Mouse (Mus musculus) stomach, embryonic 16.5 days (tissue): ENCODE measurements at regions not wholly inside any gene's neighbourhood (a gene's known extent, or its start where the extent isn't known, plus 50 kb on each side); places are given as distances from the start of the nearest gene placed in this dataset.

Experiments used
- ATAC-seq: fragments of 200-750 bp; cut with Nextera tagmentation; 2 replicates; pipeline ENCODE4 v1.8.0; 2017; ENCODE audit warnings: moderate number of reproducible peaks, moderate TSS enrichment; ENCODE audit not compliant: insufficient read depth, low FRiP score
- H3K27ac ChIP-seq: fragments of 300-500 bp; sonication (generic); 2 replicates; pipeline ENCODE4 v1.5.1; 2014; ENCODE audit warnings: low read length
- H3K27me3 ChIP-seq: fragments of 300-500 bp; sonication (generic); 2 replicates; pipeline ENCODE4 v1.6.1; 2014; ENCODE audit warnings: low read length, control low read depth, mixed read lengths; ENCODE audit not compliant: control insufficient read depth, insufficient read depth
- H3K36me3 ChIP-seq: fragments of 300-500 bp; sonication (generic); 2 replicates; pipeline ENCODE4 v1.6.1; 2014; ENCODE audit warnings: low read length; ENCODE audit not compliant: control insufficient read depth, insufficient read depth
- H3K4me1 ChIP-seq: fragments of 300-500 bp; sonication (generic); 2 replicates; pipeline ENCODE4 v1.6.1; 2014; ENCODE audit warnings: low read length, control low read depth, mixed read lengths; ENCODE audit not compliant: control insufficient read depth, insufficient read depth
- H3K4me2 ChIP-seq: fragments of 300-500 bp; sonication (generic); 2 replicates; pipeline ENCODE4 v1.6.1; 2014; ENCODE audit warnings: low read depth, low read length, mixed read lengths
- H3K4me3 ChIP-seq: fragments of 300-500 bp; sonication (generic); replicated peaks from 2 replicates; pipeline ENCODE4 v1.5.1; 2014; ENCODE audit warnings: mild to moderate bottlenecking, low read length
- H3K9ac ChIP-seq: fragments of 300-500 bp; sonication (generic); 2 replicates; pipeline ENCODE4 v1.6.1; 2014; ENCODE audit warnings: low read length
- H3K9me3 ChIP-seq: fragments of 300-500 bp; sonication (generic); replicated peaks from 2 replicates; pipeline ENCODE4 v1.6.1; 2016; ENCODE audit warnings: low read length, control low read depth; ENCODE audit not compliant: control insufficient read depth
- WGBS: fragments of 180-500 bp; shearing (Covaris S2); extraction: QIAGEN DNeasy Blood & Tissue Kit; methylation state at CpG from one replicate; pipeline ENCODE4 v1.1.7; 2014; 5-methylcytosine and 5-hydroxymethylcytosine counted together

DNA sequence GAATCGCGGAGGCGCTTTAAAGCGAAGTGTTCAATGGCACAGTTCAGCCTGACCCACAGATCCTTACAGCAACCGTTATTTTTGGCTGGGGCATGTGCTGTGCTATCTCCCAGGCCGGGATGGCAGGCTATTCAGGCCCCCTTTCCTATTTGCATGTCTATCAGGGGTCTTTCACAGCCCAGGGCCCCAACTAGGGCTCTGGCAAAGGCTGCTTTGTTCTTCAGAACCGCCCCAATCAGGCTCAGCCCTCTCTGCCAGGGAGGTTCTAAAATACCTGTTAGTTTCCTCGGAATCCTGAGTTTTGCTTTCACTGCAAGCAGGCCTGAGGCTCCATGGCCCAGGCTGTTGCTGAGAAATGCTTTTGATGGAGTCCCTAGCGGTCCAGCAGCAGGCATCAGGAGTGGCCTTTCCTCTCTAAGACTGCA is 949.7 kb downstream of the Mrps31 start:
- Histone ChIP-seq H3K9ac (no peak overlapping the region), H3K4me2 (no peak overlapping the region), H3K4me1 (no peaks in the 10 kb centered on the region), H3K4me3 (no peak overlapping the region), H3K27me3 (no peaks in the 10 kb centered on the region), H3K27ac (no peak overlapping the region), H3K36me3 (no peaks in the 10 kb centered on the region), H3K9me3 (no peaks in the 10 kb centered on the region; the same call in 1 of the 2 replicates)
- no peak for ATAC-seq
- WGBS: 52% methylated on average over 9 of the region's 9 CpGs
